Mouse (Mus musculus) heart, postnatal 14 days (tissue): Measurements from ENCODE around the gene Gtf2a2. TPM values are rescaled to one million over a fixed set of nuclear protein-coding genes. Genes with fewer than 3 reads are reported as not detected.

Experiments used
- DNase-seq, 2 experiments: peaks; one replicate each; pipeline ENCODE4 v3.0.0; 2021 to 2022
- intact Hi-C: fragments of 180-260 bp; cut with DNase I; formaldehyde crosslinking; loops from one replicate; pipeline ENCODE4 v1.15.1; 2025
- long read RNA-seq, 2 experiments: library from polyadenylated mRNA; stranded (forward); transcript quantifications; one replicate each; pipeline ENCODE4 v2.0.0; 2021
- total RNA-seq, 2 experiments: library from RNA; stranded (reverse); gene quantifications; 2 replicates each; pipeline ENCODE4 v1.2.3; 2021

The Gtf2a2 gene
- 10 to 100 TPM; 59.4 to 65.2 TPM for total RNA-seq
- long read RNA-seq, experiment 1, transcript Gtf2a2-202 (5 exons, 893 nt): major isoform, 34 of 45 reads
- long read RNA-seq, experiment 1, partial matches to known transcripts: 1 of 45 reads
- long read RNA-seq, experiment 1, other reads (novel, unspliced or antisense): 5 of 45 reads
- long read RNA-seq, experiment 2, transcript Gtf2a2-202 (5 exons, 893 nt): major isoform, 28 of 35 reads
- long read RNA-seq, experiment 2, partial matches to known transcripts: 0 of 35 reads
- long read RNA-seq, experiment 2, other reads (novel, unspliced or antisense): 2 of 35 reads

DNA sequence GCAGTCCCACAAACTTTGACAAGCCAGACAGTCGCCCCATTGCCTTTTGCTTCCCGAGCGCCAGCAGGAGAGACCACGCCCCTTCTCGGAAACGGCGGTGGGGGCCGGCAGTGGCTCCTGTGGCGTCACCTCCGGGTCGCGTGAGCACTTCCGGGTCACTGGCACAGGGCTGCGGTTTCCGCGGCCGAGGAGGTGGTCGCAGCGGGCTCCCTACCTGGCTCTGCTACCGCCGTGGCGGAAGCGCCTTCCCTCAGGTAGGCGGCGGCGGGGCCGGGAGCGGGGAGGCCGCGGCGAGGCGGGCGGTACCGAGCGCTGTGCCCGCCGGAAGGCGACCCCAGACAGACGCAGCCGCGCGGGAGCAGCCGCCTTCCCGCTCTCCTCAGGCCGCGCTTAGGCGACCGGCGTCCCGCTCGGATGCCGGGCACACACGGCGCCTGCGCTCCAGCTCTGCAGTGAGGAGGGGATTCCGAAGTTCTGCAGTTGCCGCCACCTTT lies at the start of gene Gtf2a2:
Gene Gtf2a2 (plus strand): TSS at position 143 of the 494 bp plus-strand sequence.
- intact Hi-C loops: no loop called here
- DNase-seq: peak; percentile 95 to 97

DNA sequence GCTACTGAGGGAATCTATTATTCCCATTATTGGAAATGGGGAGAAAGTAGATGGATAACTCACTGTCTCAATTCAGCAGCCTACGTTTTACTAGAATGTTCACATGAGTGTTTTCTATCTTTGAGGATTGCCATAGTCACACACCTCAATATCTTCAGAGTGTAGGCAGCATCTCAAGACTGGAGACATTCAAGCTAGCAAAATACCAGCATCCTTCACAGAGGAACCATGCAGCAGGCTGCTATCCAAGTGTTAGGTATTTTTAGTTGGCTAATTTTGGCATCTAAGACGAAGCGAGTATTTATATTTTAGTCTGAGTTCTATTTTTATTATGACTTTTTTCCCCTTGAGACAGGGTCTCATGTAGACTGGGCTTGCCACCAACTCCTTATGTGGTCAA lies 48.0 kb upstream of the Gtf2a2 start:
- intact Hi-C loops: no loop called here
- no peak for DNase-seq

DNA sequence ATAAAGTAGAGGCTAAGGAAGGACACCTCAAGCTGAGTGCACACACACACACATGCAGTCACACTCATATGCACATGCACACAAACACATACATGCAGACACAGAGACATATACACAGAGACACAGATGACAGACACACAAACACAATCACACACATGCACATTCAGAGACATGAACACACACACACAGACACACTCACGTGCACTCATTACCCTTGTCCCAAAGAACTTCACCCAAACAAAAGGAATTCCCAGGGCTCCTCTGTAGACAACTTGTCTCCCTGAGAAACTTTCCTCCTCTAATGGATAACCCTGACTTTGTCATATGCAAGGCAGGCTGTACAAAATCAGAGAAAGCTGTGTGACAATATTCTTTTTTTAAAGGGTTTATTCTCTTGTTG lies 26.8 kb upstream of the Gtf2a2 start:
- intact Hi-C loops: loop anchor here (5.0 kb wide), 1 partner anchor 478 kb away; no protein-coding TSS in a partner anchor
- DNase-seq: no peak

DNA sequence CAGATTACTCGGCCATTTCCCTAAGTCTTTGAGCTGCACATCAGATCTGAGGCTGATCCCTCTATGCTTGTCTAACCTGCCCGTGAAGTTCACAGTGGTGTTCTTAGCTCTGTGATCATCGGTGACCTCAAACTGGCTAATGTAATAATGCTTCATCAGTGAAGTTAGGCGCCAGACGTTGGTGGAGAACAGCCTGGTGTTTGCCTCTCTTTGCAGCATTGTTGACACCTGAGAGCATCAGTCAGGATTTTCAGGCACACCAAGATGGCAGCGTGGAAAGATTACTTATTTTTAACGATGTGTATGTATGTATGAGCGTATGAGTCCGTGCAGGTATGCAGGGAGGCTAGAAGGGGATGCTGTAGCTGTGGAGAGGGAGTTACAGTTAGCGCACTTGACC lies 26.3 kb upstream of the Gtf2a2 start:
- no peak for DNase-seq
- intact Hi-C loops: loop anchor here (2.0 to 5.0 kb wide), 2 partner anchors 361 to 479 kb away; no protein-coding TSS in a partner anchor

DNA sequence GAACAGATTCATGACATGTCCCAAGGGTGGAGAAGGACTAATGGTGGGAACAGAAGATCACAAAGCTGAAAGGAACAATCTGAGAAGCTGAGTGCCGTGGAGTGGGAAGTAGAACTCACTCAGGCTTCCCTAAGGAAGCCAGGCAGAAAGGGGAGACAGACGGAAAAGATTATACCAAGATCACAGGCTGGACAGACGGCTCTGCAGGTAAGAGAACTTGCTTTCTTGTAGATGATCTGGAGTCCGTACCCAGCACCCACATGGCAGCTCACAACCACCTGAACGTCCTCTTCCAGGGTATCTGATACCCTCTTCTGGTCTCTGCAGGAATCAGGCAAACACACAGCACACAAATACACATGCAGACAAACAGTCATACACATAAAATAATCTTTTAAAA lies 25.8 kb upstream of the Gtf2a2 start:
- intact Hi-C loops: loop anchor here (2.0 to 5.0 kb wide), 2 partner anchors 362 to 479 kb away; no protein-coding TSS in a partner anchor

DNA sequence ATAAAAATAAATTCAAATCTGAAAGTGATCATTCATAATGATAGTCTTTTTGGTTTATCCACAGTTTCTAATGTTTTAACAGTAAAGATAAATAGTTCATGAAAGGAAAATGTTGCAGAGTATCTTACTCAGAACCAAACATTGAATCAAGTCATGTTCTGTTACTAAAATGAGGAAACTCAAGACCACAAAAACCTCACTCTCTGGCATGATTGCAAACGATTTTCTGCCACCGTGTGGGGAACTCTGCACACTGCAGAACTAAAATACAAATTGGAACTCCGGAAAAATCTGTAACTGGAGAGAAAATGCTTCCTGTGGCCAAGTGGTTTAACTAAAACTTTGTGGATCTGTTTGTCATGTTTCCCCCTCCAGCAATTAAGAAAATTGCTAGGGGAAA lies 24.8 kb upstream of the Gtf2a2 start:
- DNase-seq: peak; percentile 59 to 69
- intact Hi-C loops: loop anchor here (1.0 to 5.0 kb wide), 3 partner anchors 38 to 480 kb away; no protein-coding TSS in a partner anchor

More for the DNA sequence above, 25.8 kb upstream of the Gtf2a2 start:
- DNase-seq: no peak

DNA sequence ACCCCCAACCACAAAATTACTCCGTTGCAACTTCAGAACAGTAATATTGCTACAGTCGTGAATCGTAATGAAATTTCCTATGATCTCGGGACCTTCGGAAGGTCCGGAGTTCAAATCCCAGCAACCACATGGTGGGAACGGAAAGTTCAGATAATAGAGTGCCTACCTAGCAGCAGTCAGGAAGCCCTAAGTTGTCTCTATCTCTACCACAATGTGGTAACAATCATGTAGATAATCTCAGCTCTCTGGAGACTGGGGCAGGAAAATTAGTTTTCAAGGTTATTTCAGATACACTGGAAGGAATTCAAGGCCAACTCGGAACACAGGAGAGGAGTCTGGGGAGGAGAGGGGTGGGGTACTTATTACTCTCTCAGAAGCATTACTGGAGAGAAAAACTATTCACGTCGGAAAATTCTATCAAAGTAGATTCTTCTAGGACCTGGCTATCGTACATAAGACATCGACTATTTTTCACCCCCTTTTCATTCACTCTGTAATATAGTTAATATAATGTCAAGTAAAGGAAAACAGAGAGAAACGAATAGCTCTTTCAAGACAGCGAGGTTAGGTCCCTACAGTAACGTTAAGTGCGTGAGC lies 23.5 kb upstream of the Gtf2a2 start:
- intact Hi-C loops: loop anchor here (5.0 kb wide), 1 partner anchor 482 kb away; no protein-coding TSS in a partner anchor
- DNase-seq: no peak

DNA sequence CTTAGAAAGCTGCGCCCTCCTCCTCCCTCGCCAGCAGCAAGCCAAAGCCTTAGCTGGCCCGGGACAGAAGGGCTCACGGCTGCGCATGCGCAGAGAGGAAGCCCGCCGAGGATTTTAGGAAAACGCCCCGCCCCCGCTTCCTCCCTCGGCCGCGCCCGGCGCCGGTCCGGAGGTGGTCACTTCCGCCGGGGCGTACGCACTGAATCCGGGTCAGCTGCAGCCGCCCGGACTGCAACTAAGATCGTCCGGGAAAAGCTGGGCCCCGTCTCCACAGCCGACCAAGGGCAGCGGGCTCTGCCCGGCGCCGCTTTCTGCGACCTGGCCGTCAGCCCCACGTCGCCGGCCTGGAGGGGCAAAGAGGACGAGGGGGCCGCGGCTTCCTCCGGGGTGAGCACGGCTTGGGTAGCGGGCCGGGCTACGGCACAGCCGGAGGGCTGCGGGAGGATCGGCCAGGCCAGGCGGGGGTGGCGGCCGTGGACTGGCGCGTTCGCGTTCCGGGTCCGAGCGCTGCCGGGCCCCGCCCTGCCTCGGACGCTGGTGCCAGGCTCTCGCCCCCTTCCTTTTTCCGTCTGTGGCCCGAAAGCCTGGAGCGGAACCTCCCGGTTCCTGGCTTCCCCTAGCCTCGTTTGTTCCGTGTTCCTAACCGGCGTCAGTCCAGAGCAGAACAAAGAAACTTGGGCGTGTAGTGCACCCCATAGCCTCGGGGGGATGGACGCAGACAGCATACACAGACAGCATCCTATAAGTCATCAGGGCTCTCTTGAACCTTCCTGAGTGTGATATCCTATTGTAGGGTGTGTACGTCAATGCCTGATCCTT lies 22.8 kb upstream of the Gtf2a2 start, which contains the start of gene Bnip2:
Gene Bnip2 (plus strand): TSS at position 164 of the 819 bp plus-strand sequence.
- intact Hi-C loops: loop anchor here (5.0 kb wide), 1 partner anchor 482 kb away; no protein-coding TSS in a partner anchor
- DNase-seq: peak; percentile 99

DNA sequence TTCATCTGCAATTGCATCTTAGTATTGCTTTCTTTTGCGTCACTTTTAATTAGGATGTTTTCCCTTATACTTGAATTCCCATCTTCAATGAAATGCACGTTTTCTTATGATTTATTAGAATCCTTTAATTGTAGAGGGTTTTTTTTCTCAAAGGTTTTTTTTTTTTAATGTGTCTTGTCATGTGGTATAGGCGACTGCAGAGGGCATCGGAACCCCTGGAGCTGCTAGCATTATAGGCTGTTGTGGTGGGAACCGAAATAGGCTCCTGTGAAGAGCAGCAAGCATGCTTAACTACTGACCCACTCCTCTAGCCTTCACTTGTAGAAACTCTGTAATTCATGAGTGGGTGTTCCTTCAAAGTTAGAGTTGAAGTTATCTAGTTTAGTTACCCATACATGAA lies 22.0 kb upstream of the Gtf2a2 start:
- DNase-seq: no peak
- intact Hi-C loops: no loop called here

DNA sequence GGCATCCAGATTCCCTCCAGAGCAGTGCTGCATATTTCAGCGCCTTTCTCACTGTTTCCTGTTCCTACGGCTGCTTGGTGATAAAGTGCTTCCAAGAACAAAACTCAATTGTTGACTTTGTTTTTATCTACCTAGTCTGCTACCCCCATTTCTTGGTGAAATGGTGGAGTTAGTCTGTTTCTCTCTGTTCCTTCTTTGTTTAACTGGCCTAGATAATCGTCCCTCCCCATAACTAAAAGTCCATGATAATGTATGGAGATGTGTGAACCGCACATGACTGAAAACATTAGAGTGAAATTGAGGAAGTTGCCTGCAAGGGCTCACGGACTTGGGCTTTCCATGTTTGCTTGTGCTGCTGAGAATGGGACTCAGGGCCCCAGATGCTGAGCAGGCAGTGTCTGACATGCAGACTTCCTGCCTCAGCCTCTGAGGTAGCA lies 19.5 kb upstream of the Gtf2a2 start:
- intact Hi-C loops: no loop called here
- DNase-seq: no peak

DNA sequence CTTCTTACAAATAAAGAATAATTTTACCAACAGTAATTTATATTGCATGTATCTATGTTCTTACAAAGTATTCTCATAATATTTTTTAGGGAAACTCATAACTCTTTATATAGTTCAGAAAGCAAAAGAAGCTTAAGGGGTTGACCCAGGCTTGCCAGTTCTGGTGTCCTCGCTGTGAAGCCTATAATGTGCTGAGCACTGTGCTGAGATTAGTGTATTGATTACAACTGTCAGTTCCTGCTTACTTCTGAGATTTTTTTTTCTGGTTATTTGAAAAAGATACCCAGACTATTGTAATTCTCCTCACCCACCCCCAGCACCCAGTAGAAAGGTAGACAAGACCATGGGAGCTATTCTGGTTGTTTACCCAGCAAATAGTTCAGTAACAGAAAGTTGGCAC lies 18.9 kb upstream of the Gtf2a2 start:
- intact Hi-C loops: no loop called here
- no peak for DNase-seq

DNA sequence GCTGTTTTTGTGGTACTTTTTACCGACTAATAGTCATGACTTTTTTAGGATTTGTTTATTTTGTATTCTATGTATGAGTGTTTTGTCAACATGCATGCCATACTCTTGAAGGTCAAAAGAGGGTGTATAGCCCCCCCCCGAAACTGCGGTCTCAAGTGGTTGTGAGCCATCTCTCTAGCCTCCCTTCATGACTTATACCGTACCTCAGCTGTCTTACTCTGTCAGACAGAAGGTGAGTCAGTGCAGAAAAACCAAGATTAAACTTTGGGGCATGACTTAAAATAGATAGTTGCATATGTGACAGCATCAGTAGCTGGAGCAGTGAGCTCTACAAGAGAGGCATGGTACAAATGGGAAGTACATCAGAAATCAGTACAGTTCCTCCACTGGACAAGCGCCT lies 17.8 kb upstream of the Gtf2a2 start:
- DNase-seq: no peak
- intact Hi-C loops: no loop called here

DNA sequence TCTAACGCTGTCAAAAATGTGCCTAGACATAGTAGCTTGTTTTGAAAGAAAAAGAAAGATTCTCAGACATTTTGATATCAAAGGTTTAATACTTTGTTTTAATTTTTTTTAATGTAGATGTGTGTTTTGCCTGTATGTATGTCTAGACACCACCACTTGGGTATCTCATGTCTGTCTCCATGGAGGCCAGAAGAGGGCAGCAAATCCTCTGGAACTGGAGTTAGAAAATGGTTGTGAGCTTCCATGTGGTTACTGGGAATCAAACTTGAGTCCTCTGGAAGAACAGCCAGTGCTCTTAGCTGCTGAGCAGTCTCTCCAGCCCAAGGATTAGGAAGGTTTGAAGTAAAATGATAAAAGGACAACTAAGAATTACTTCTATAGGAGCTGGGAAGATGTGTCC lies 13.0 kb upstream of the Gtf2a2 start:
- no peak for DNase-seq
- intact Hi-C loops: no loop called here

DNA sequence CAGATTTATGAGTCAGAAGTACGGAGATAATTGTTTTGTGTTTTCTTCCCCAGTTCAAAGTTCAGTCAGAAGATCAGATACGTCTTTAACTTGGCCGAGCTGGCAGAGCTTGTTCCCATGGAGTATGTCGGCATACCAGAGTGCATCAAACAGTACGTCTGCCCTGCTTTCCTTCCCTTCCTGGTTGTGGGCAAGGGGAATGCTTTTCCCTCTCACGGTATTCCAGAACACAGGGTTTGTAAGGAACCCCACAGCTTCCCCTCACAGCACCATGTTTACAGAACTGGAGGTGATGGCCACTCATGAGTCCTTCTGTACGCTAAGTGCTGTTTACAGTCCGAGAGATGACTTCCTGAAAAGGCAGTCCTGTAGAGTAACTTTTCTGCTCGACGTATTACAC lies 8.8 kb upstream of the Gtf2a2 start:
- intact Hi-C loops: no loop called here

DNA sequence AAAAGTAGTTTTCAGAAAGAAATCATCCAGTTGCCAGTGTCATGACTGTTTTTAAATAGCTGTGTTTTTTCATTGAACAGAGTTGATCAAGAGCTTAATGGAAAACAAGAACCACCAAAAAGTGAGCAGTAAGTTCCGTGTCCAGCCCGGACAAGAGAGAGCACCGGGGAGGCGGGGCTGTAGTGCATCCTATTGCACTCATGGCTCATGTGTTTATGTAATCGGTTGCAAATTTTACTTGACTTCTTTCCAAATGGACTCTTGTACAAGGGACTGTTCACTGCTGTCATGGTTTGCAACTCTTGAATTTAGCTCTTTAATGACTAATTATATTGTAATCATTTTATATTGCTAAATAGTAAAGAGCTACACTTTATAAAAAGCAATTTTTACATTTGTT lies 5.4 kb upstream of the Gtf2a2 start:
- no peak for DNase-seq

More for the DNA sequence above, 8.8 kb upstream of the Gtf2a2 start:
- DNase-seq: no peak

DNA sequence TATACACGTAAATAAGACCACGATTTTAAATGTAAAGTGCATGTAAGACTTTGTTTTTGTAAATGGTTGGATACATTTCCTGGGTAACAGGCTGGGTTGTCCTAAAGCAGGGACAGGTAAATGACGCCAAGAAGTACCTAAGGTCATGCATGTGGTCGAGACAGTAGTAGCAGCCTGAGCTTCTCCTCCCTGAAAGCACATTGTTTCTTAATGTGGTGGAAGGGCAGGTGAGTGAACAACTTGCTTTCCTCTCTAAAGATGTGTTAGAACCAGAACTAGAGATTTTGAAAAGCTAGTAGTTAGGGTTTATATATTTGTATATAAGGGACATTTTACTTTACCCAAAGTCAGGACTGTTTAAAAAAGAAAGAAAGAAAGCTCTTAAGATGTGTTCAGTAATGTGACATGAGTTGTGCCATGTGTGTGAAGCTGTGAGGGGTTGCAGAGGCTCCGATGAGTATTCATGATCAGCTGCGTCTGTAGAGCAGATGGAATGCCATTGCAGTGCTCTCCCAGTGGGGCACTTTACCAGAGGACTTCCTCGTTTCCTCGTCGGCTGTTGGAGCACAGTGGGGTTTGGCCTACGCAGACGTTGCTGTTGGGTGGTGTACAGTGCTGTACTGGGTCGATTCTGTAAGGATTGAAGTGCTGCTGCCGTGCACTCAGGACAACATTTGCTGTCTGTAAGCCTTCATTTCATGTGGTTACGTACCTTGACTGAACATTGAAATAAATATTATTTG lies 4.7 kb upstream of the Gtf2a2 start:
- intact Hi-C loops: no loop called here
- no peak for DNase-seq

More for the DNA sequence above, 5.4 kb upstream of the Gtf2a2 start:
- intact Hi-C loops: no loop called here

DNA sequence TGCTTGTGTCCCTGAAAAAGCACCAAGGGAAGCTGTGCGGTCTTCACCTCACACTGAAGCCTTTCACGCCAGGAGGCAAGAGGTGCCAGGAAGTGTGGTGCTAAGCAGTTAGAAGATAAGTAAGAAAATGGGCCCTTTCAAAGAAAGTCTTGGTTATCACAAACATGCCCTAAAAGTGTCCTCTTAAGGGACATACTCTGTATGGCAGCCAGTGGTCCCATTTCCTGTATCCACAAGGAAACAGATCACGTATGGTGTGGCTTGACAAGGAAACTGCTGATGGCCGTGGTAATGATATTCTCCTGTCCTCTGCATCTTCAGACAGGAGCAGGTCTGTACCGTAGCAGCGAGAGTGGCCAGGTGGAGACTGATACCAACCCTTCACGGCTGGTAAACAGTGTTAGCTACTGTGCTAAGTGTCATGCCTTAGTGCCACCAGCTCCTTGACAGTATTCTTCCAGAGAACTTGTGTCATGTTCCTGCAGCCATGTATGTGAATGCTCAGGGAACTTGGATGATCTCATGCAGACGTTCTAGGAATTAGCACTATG lies 2.5 kb upstream of the Gtf2a2 start:
- no peak for DNase-seq
- intact Hi-C loops: no loop called here

DNA sequence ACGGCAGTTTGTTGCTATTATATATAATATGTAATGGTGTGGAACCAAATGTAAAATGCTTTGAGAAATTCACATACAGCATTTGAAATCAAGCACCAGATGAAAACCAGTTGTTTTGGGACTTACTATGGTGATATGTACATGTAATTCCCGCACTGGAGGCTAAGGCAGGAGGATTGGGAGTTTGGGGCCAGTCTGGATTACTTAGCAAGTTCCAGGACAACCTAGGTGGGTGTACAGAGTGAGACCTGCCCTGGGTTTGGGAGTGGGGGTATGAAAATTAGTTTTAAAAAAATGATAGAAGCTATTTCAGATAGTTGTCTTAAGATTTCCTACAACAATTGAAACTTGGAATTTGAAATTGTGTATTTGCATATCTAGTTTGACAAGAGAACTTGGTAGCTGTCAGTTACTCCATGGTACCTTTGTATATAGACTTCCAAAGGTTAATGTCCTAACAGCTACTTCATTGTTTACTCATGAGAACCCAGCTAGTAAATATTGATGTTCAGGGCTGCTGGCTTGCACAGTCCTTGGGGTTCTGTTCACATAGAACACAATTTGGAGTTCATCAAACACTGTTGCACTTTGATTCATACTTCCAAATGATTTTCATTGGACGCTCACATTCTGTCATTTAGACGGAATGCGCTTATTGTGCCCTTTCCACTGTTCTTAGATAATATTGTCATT lies 1.4 kb upstream of the Gtf2a2 start:
- intact Hi-C loops: no loop called here
- DNase-seq: no peak
